Mouse (Mus musculus): Measurements from ENCODE around the gene Sp3. TPM values are rescaled to one million over a fixed set of nuclear protein-coding genes. Genes with fewer than 3 reads are reported as not detected.
"Not testable (repeated sequence)": the region's sequence is repeated elsewhere in the genome, so short reads cannot be mapped to it uniquely, and the experiment has no call there.

The Sp3 gene
- polyA plus RNA-seq, 1 experiment from 2014 or later: 52.0 TPM

DNA sequence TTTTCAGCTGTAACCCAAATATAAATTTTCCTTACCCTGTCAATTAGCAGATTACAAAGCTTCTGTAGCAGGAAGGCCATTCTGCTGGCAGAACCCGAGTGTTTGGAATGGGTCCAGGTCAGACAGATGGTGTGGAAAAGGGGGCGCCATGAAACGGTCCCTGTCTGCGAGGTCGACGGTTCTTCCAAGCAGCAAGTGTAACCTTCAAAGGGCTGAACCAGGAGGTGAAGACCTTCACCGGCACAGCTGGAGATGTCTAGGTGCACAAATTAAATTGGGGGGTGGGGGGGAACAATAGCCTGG is 66.8 kb downstream of the Sp3 start:
- 58% methylated on average over 7 of the region's 7 CpGs for WGBS
- no peaks in the 10 kb centered on the region for H3K36me3 ChIP-seq
- H3K9ac ChIP-seq: no peak overlapping the region
- H3K4me1 ChIP-seq: no peaks in the 10 kb centered on the region
- H3K27ac ChIP-seq (replicated peaks): no peak overlapping the region
- no peak overlapping the region for H3K4me2 ChIP-seq (replicated peaks)
- no peaks in the 10 kb centered on the region for H3K27me3 ChIP-seq
- H3K4me3 ChIP-seq (replicated peaks): no peak overlapping the region
- no peak for ATAC-seq (ENCODE audit: insufficient number of reproducible peaks, low FRiP score, low TSS enrichment, low read depth)
- no peaks in the 10 kb centered on the region for H3K9me3 ChIP-seq (replicated peaks)

- no peak overlapping the region for H3K27ac ChIP-seq (replicated peaks)
- H3K4me1 ChIP-seq: no peaks in the 10 kb centered on the region
- no peaks in the 10 kb centered on the region for H3K27me3 ChIP-seq
- H3K9me3 ChIP-seq (replicated peaks): no peaks in the 10 kb centered on the region
- 75% methylated on average over 11 of the region's 11 CpGs for WGBS
- H3K9ac ChIP-seq: no peak overlapping the region
- no peak for ATAC-seq (ENCODE audit: insufficient number of reproducible peaks, low FRiP score, low TSS enrichment, low read depth)
- no peaks in the 10 kb centered on the region for H3K36me3 ChIP-seq
- no peak overlapping the region for H3K4me3 ChIP-seq (replicated peaks)
- H3K4me2 ChIP-seq (replicated peaks): no peak overlapping the region
These were observed 67.4 kb downstream of the Sp3 start for GRCm38 (mm10) chr2:72912708-72913457.

GRCm38 (mm10) chr2:72911527-72911926 is 68.7 kb downstream of the Sp3 start:
- H3K36me3 ChIP-seq: no peaks in the 10 kb centered on the region
- H3K9me3 ChIP-seq (replicated peaks): no peaks in the 10 kb centered on the region
- H3K27ac ChIP-seq (replicated peaks): no peak overlapping the region
- no peak overlapping the region for H3K9ac ChIP-seq
- H3K4me3 ChIP-seq (replicated peaks): no peak overlapping the region
- H3K27me3 ChIP-seq: no peaks in the 10 kb centered on the region
- 0 out of 2 replicates have a peak, but pooled peaks cover 5% of the 10 kb centered on the region for H3K4me1 ChIP-seq
- no peak overlapping the region for H3K4me2 ChIP-seq (replicated peaks)
- WGBS: 70% methylated on average over 9 of the region's 9 CpGs
- ATAC-seq (ENCODE audit: insufficient number of reproducible peaks, low FRiP score, low TSS enrichment, low read depth): no peak

- ATAC-seq (ENCODE audit: insufficient number of reproducible peaks, low FRiP score, low TSS enrichment, low read depth): no peak
- Histone ChIP-seq H3K9ac (no peak overlapping the region), H3K4me2 (replicated peaks) (no peak overlapping the region), H3K4me3 (replicated peaks) (no peak overlapping the region), H3K4me1 (0 out of 2 replicates have a peak, but pooled peaks cover 6% of the 10 kb centered on the region), H3K9me3 (replicated peaks) (no peaks in the 10 kb centered on the region), H3K36me3 (no peaks in the 10 kb centered on the region), H3K27me3 (no peaks in the 10 kb centered on the region), H3K27ac (replicated peaks) (no peak overlapping the region)
- WGBS: 74% methylated on average over 4 of the region's 4 CpGs
These were observed 71.2 kb downstream of the Sp3 start for GRCm38 (mm10) chr2:72909046-72909445.

DNA sequence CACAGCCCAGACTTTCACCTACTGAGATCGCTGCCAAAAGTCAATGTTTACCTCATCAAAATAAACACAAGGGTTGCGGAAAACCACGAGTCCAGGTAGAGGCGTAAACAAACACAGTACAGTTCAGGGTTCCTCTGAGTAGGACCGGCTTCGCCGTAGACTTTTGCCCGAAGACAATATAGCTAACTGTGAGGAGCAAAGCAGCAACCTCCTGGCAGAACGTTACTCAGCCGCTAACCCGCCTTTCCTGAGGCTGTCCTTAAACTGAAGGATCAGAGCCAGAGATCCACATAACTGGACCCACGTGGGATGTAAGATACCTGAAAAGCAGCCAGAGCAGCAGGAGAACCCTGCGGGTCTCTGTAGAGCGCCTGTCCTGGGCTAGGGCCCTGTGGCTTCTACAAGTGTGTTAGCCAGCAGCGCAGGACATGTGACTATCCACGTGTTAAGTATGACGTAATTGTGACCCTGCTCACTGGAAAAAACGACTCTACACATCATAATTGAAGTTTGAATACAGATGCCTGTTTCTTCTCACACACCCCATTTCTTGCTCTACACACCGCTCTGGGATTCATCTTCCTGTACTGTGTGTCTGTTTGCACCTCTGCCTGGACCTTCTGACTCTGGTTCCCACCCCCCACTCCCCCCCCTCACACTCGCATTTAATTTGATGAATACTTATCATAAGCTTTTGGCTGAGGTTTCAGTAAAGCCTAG is 71.9 kb downstream of the Sp3 start:
- ATAC-seq (ENCODE audit: insufficient number of reproducible peaks, low FRiP score, low TSS enrichment, low read depth): peak; percentile 51; the same call in 1 of the 2 replicates
- no peaks in the 10 kb centered on the region for H3K9me3 ChIP-seq (replicated peaks)
- H3K9ac ChIP-seq: no peak overlapping the region
- 0 out of 2 replicates have a peak, but pooled peaks cover 6% of the 10 kb centered on the region for H3K4me1 ChIP-seq
- no peaks in the 10 kb centered on the region for H3K36me3 ChIP-seq
- H3K27me3 ChIP-seq: no peaks in the 10 kb centered on the region
- no peak overlapping the region for H3K4me2 ChIP-seq (replicated peaks)
- no peak overlapping the region for H3K27ac ChIP-seq (replicated peaks)
- H3K4me3 ChIP-seq (replicated peaks): no peak overlapping the region
- 65% methylated on average over 20 of the region's 20 CpGs for WGBS

DNA sequence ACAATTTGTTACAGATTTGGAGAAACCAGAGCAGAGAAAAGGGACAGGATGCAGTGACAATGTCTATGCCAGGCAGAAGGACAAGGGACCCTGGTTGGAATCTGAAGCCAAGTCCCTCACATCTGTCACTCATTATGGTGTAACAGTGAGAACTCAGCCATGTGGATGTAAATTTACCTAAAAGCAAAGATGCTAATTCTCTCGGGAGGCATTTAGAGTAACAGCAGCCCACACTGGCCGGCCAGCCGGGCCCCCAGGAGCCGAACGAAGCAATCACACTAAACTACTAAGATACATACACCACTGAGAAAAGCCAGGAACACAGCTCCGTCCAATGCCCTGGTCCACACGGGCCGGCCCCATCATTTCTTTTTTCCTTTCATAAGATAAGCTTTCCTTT is 73.5 kb downstream of the Sp3 start:
- Histone ChIP-seq H3K27me3 (no peaks in the 10 kb centered on the region), H3K27ac (replicated peaks) (no peak overlapping the region), H3K9me3 (replicated peaks) (no peaks in the 10 kb centered on the region), H3K9ac (no peak overlapping the region), H3K36me3 (no peaks in the 10 kb centered on the region), H3K4me2 (replicated peaks) (no peak overlapping the region), H3K4me3 (replicated peaks) (no peak overlapping the region), H3K4me1 (0 out of 2 replicates have a peak, but pooled peaks cover 6% of the 10 kb centered on the region)
- 23% methylated on average over 8 of the region's 8 CpGs for WGBS
- no peak for ATAC-seq (ENCODE audit: insufficient number of reproducible peaks, low FRiP score, low TSS enrichment, low read depth)

- not testable (repeated sequence) for H3K9ac ChIP-seq; H3K4me3 ChIP-seq (replicated peaks); H3K4me2 ChIP-seq (replicated peaks); H3K4me1 ChIP-seq; H3K9me3 ChIP-seq (replicated peaks); H3K27me3 ChIP-seq; H3K27ac ChIP-seq (replicated peaks); ATAC-seq (ENCODE audit: insufficient number of reproducible peaks, low FRiP score, low TSS enrichment, low read depth); H3K36me3 ChIP-seq
- WGBS: 88% methylated on average over 16 of the region's 16 CpGs
These were observed 77.2 kb downstream of the Sp3 start for GRCm38 (mm10) chr2:72902816-72903680.

DNA sequence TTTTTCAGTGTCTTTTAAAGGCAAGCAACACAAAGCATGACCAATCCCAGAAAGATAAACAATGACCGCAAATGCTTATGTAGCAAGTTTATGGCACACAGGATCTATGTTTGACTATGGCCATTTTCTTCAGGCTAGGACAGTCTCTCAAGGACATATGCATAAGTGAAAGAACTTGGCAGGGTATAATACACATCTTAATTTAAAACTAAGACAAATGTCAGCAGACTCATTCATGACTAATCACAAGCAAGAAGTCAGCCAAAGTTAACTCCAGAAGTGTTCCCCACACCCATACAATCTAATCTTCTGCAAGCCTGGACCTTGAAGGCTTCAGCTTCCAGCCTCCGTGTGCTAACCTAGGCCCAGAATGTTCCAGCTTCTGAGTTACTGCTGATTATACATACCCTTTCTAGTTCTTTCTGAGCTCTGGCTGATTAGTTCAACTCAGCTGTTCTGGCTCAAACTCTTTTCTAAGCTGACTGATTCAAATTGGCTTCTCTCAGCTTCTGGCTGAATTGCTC is 81.4 kb downstream of the Sp3 start:
- H3K4me3 ChIP-seq (replicated peaks): no peak overlapping the region
- 88% methylated on average over 2 of the region's 2 CpGs for WGBS
- H3K4me2 ChIP-seq (replicated peaks): no peak overlapping the region
- H3K4me1 ChIP-seq: no peaks in the 10 kb centered on the region
- H3K9me3 ChIP-seq (replicated peaks): 0 out of 2 replicates have a peak, but pooled peaks cover 5% of the 10 kb centered on the region
- no peak overlapping the region for H3K27ac ChIP-seq (replicated peaks)
- H3K9ac ChIP-seq: no peak overlapping the region
- no peaks in the 10 kb centered on the region for H3K27me3 ChIP-seq
- no peaks in the 10 kb centered on the region for H3K36me3 ChIP-seq
- ATAC-seq (ENCODE audit: insufficient number of reproducible peaks, low FRiP score, low TSS enrichment, low read depth): no peak

- WGBS: 72% methylated on average over 3 of the region's 3 CpGs
- no peak overlapping the region for H3K4me3 ChIP-seq (replicated peaks)
- H3K9ac ChIP-seq: no peak overlapping the region
- ATAC-seq (ENCODE audit: insufficient number of reproducible peaks, low FRiP score, low TSS enrichment, low read depth): no peak
- H3K27ac ChIP-seq (replicated peaks): no peak overlapping the region
- no peaks in the 10 kb centered on the region for H3K36me3 ChIP-seq
- no peaks in the 10 kb centered on the region for H3K27me3 ChIP-seq
- 0 out of 2 replicates have a peak, but pooled peaks cover 5% of the 10 kb centered on the region for H3K9me3 ChIP-seq (replicated peaks)
- H3K4me1 ChIP-seq: no peaks in the 10 kb centered on the region
- no peak overlapping the region for H3K4me2 ChIP-seq (replicated peaks)
These were observed 82.0 kb downstream of the Sp3 start for GRCm38 (mm10) chr2:72898094-72898781.

GRCm38 (mm10) chr2:72889806-72890205 is 90.4 kb downstream of the Sp3 start:
- Histone ChIP-seq H3K36me3 (no peaks in the 10 kb centered on the region), H3K9me3 (replicated peaks) (no peaks in the 10 kb centered on the region), H3K4me3 (replicated peaks) (no peak overlapping the region), H3K9ac (no peak overlapping the region), H3K4me1 (no peaks in the 10 kb centered on the region), H3K4me2 (replicated peaks) (no peak overlapping the region), H3K27me3 (no peaks in the 10 kb centered on the region), H3K27ac (replicated peaks) (no peak overlapping the region)
- ATAC-seq (ENCODE audit: insufficient number of reproducible peaks, low FRiP score, low TSS enrichment, low read depth): no peak
